Mouse (Mus musculus): ENCODE measurements at regions not wholly inside any gene's neighbourhood (a gene's known extent, or its start where the extent isn't known, plus 50 kb on each side); places are given as distances from the start of the nearest gene placed in this dataset.

- Histone ChIP-seq H3K4me3 (no peak overlapping the region), H3K27ac (no peak overlapping the region), H3K27me3 (ENCODE audit: insufficient read depth, poor library complexity, severe bottlenecking) (no peaks in the 10 kb centered on the region), H3K36me3 (no peaks in the 10 kb centered on the region), H3K9me3 (no peaks in the 10 kb centered on the region), H3K4me1 (replicated peaks) (no peaks in the 10 kb centered on the region)
- 82% methylated on average over 1 of the region's 1 CpGs for WGBS
- DNase-seq (ENCODE audit: low spot score), result no peak
These were observed 432.8 kb downstream of the Gm8797 start for GRCm38 (mm10) chr3:6183400-6183799.

- no peak overlapping the region for H3K4me3 ChIP-seq
- H3K27me3 ChIP-seq (ENCODE audit: insufficient read depth, poor library complexity, severe bottlenecking), result no peaks in the 10 kb centered on the region
- no peak for DNase-seq (ENCODE audit: low spot score)
- WGBS, result 85% methylated on average over 2 of the region's 2 CpGs
- H3K36me3 ChIP-seq, result no peaks in the 10 kb centered on the region
- H3K4me1 ChIP-seq (replicated peaks), result no peaks in the 10 kb centered on the region
- H3K27ac ChIP-seq, result no peak overlapping the region
- no peaks in the 10 kb centered on the region for H3K9me3 ChIP-seq
These were observed 415.6 kb downstream of the 1700008P02Rik start for GRCm38 (mm10) chr3:6204656-6205055.

GRCm38 (mm10) chr3:6228685-6229084 lies 391.6 kb downstream of the 1700008P02Rik start:
- Histone ChIP-seq H3K9me3 (no peaks in the 10 kb centered on the region), H3K27ac (no peak overlapping the region), H3K36me3 (no peaks in the 10 kb centered on the region), H3K4me3 (no peak overlapping the region), H3K4me1 (replicated peaks) (no peaks in the 10 kb centered on the region), H3K27me3 (ENCODE audit: insufficient read depth, poor library complexity, severe bottlenecking) (no peaks in the 10 kb centered on the region)
- DNase-seq (ENCODE audit: low spot score), result no peak
- whole genome bisulfite sequencing, result 58% methylated on average over 1 of the region's 1 CpGs
